Mouse (Mus musculus) kidney, adult 2 months (tissue): Measurements from ENCODE around the gene Slc45a1.

Source experiments
- CTCF ChIP-seq: fragments of 200-500 bp; conservative IDR thresholded peaks from 2 replicates; pipeline ENCODE4 v1.5.1; 2011; ENCODE audit warnings: low read depth, mild to moderate bottlenecking, control low read depth, low read length, moderate library complexity, mixed read lengths; ENCODE audit not compliant: insufficient read depth, insufficient read length
- POLR2A ChIP-seq: fragments of 200-500 bp; IDR thresholded peaks from one replicate; pipeline ENCODE4 v1.6.1; 2011; ENCODE audit warnings: low read depth, low read length, control low read depth

DNA sequence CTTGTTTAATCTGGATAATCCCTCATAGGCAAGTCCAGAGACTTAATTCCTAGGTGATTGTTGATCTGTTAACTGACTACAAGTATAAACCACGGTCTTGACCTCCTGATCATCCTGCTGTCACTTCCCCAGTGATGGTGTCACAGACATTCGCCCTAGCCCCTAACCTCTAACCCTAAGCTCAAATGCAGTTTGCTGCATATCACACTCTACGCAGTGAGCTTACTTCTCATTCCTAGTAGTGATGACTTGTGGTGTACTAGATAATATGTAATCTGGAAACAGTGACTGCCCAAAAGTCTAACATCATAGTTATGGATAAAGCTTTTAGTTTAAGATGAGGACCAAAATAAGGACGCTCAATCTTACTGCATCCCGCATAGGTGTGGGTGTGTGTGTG lies 65.7 kb downstream of the Slc45a1 start:
- TF ChIP-seq POLR2A (no peak), CTCF (no peak)
